ENCODE assay signal across 8 mouse cellular contexts in the genomic region with DNA sequence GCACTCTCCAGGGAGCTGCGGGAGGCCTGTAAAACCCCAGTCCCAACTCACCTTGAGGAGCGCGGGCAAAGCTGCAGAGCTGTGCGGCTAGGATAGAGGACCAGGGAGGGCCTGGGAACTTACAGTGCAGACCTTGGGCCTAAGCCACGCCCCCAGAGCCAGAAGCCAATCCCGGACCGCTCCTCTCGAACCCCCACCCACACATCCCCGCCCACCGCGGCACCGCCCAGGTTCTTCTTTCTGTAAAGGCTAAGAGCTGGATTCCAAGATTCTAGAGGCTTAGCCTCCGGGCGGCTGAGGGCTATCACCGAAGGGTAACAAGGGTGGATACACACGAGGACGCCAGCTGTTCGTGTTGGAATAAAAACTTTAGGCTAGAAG. TPM values are rescaled to one million over a fixed set of nuclear protein-coding genes. Genes with fewer than 3 reads are reported as not detected.
DNase-seq lines count a peak whose midpoint lies in the region; ATAC-seq and TF ChIP-seq lines count a peak whose summit lies in the region.

A gene (minus strand): TSS at position 104 of the 381 bp plus-strand sequence.

- ATAC-seq in common myeloid progenitor, adult 5-6 weeks (replicated peaks; ENCODE audit: low read depth, poor library complexity, severe bottlenecking): peak; percentile 82
- ATAC-seq in hindbrain, postnatal 0 days: peak; percentile 94
- peak; percentile 95 for ATAC-seq in megakaryocyte, adult 5-6 weeks (ENCODE audit: poor library complexity, severe bottlenecking)

- H3K4me3 ChIP-seq in gastrocnemius, adult 2 months: peak within 1 kb of the TSS; percentile 92
- H3K4me3 ChIP-seq in hindbrain, postnatal 0 days (ENCODE audit: low read length): peak within 1 kb of the TSS; percentile 66
- H3K4me3 ChIP-seq in left cerebral cortex, adult 2 months: peak within 1 kb of the TSS; percentile 84

- H3K4me1 ChIP-seq in hindbrain, postnatal 0 days (ENCODE audit: insufficient read depth, low read length): no peaks in the 10 kb centered on the region

- H3K4me2 ChIP-seq in hindbrain, postnatal 0 days (ENCODE audit: low read depth, low read length): peak within 1 kb of the TSS; percentile 92

- peak; percentile 98 for DNase-seq in ZHBTc4 (ENCODE audit: low read depth, low spot score)
- peak; percentile 99 for DNase-seq in gastrocnemius, adult 2 months
- peak; percentile 96 for DNase-seq in hindbrain, postnatal 0 days (ENCODE audit: low spot score)
- peak; percentile 90 to 91 for DNase-seq in left cerebral cortex, adult 2 months (ENCODE audit: extremely low spot score in 1 of 2, low spot score in 2 of 2)
- DNase-seq in right cerebral cortex, adult 2 months (ENCODE audit: low spot score in 2 of 2): peak; percentile 91 to 92
- DNase-seq in urinary bladder, postnatal 14 days (ENCODE audit: low spot score): peak; percentile 99

- no peaks in the 10 kb centered on the region for H3K27me3 ChIP-seq in hindbrain, postnatal 0 days (ENCODE audit: insufficient read depth, low read length)

- no peaks in the 10 kb centered on the region for H3K9me3 ChIP-seq in hindbrain, postnatal 0 days (ENCODE audit: low read length)

- peak within 1 kb of the TSS; percentile 66 for H3K9ac ChIP-seq in hindbrain, postnatal 0 days (replicated peaks; ENCODE audit: low read length)

- no peak for TF ChIP-seq CTCF in gastrocnemius, adult 2 months (IDR thresholded peaks at IDR 0.05)
- TF ChIP-seq CTCF in hindbrain, postnatal 0 days (IDR thresholded peaks at IDR 0.05; ENCODE audit: low read depth): no peak
- TF ChIP-seq CTCF in left cerebral cortex, adult 2 months (IDR thresholded peaks at IDR 0.05): no peak

- no peaks in the 10 kb centered on the region for H3K36me3 ChIP-seq in hindbrain, postnatal 0 days (ENCODE audit: insufficient read depth, low read length)

- intact Hi-C loops in gastrocnemius, adult 2 months (cut with DNase I): loop anchor here (1.0 to 5.0 kb wide), 4 partner anchors 16 to 123 kb away; a partner anchor contains a TSS
- intact Hi-C loops in left cerebral cortex, adult 2 months (cut with DNase I): loop anchor here (1.0 to 2.0 kb wide), 2 partner anchors 32 to 90 kb away; a partner anchor contains a TSS

- whole genome bisulfite sequencing in hindbrain, postnatal 0 days: under 1% methylated on average over 18 of the region's 18 CpGs

- H3K27ac ChIP-seq in gastrocnemius, adult 2 months: peak within 1 kb of the TSS; percentile 96
- peak within 1 kb of the TSS; percentile 82 for H3K27ac ChIP-seq in hindbrain, postnatal 0 days
- H3K27ac ChIP-seq in left cerebral cortex, adult 2 months: peak within 1 kb of the TSS; percentile 73

RNA-seq across cellular contexts. Expression of the gene that starts here (rescaled TPM):
- total RNA-seq in common myeloid progenitor, adult 5-6 weeks (2017): not detected in 2 replicates
- 10 to 100 TPM in 1 of 2 experiments, 1 to 10 TPM in 1; 8.2 to 14.3 TPM for total RNA-seq in gastrocnemius, adult 2 months (2021)
- total RNA-seq in hindbrain, postnatal 0 days (2014; rRNA removed): 22.0 and 28.0 TPM in 2 replicates
- 17.4 and 18.0 TPM in 2 replicates for polyA plus RNA-seq in hindbrain, postnatal 0 days (2015; fragmentation: Nextera tagmentation; extraction: Ambion mirVana)
- 1 to 10 TPM; 4.7 to 4.9 TPM for total RNA-seq in left cerebral cortex, adult 2 months (2021)
- total RNA-seq in megakaryocyte, adult 5-6 weeks (2015): 3.0 and 3.4 TPM in 2 replicates
- total RNA-seq in megakaryocyte, adult 5-6 weeks (2017): 1.7 and 1.9 TPM in 2 replicates

Comparison
In these comparisons a context has a peak if more than half of its experiments do, and no peak if none do; other contexts are left out.
1. Peak in every context shown above with its lines: DNase-seq, ATAC-seq, H3K4me3 ChIP-seq and H3K27ac ChIP-seq.
2. Peak in ATAC-seq in common myeloid progenitor, adult 5-6 weeks; RNA of the gene not detected or under 1 TPM.